Mouse (Mus musculus): ENCODE results near the gene Sytl2.

Sytl2 gene

GRCm38 (mm10) chr7:90370071-90370851, 68.2 kb downstream of the Sytl2 start:
- ATAC-seq (ENCODE audit: low TSS enrichment), result peak; percentile 57; the same call in 1 of the 2 replicates

GRCm38 (mm10) chr7:90372804-90373203, 70.8 kb downstream of the Sytl2 start:
- ATAC-seq (ENCODE audit: low TSS enrichment), result no peak

- no peak for ATAC-seq (ENCODE audit: low TSS enrichment)
Observed at GRCm38 (mm10) chr7:90384411-90384810, 82.4 kb downstream of the Sytl2 start.

DNA sequence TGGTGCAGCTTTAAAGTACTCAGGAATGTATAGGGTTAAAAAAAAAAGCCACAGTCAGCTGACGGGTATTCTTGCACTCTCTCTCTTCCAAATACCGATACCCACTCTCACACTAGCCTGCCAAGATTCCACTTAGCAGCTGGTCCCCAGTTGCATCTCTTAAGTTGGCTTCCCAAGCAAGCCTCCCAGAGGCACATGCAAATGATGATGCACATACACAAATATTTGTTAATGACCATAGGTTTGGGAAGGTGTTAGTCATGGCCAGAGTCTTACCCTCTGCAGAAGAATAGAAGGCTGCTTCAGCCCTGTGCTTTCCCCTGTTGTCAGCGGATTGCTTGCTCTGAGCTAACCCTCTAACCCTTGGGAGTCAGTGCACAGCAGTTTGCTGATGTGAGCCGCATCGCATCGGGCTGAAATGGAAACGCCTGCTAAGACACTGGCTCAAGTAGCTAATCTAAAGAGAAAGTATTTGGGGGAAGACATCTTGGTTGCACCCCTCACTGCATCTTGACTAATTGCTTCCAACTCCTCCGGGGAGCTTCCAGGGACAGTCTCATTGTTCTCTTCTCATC, 84.9 kb downstream of the Sytl2 start:
- peak; percentile 93 for ATAC-seq (ENCODE audit: low TSS enrichment)

DNA sequence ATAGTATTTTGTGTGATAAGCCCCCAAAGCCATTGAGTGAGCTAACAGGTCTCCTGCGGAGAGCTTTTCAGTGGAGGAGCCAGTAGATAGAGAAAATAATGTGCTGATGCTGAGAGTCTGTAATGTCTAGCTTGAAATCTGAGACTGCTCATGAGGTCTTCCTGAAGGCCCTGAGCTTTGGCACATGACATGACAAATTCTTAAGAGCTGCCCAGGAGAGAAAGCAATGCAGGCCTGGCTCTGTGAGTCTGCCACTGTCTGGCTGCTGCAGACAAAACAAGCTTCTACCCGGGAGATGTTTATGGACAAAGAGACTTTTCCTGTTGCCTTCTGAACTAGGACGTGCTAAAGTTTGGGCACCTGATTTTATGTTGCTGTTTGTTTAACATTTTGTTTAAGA, 87.7 kb downstream of the Sytl2 start:
- ATAC-seq (ENCODE audit: low TSS enrichment), result no peak

DNA sequence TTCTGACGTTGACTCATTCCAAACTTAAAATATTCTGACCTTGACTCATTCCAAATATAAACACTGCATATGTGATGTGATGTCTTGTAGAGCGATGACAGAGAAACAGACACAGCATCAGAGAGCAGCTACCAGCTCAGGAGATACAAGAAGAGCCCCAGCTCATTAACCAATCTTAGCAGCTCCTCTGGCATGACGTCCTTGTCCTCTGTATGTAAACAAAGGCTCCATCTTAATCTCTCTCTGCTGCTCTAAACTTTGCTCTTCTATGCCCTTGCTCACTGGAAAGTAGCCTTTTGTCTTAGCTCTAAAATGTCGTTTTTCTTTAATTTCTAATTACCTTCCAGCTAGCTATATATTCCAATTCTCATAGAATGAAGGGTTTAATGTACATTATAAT, 93.0 kb downstream of the Sytl2 start:
- ATAC-seq (ENCODE audit: low TSS enrichment), result no peak

GRCm38 (mm10) chr7:90395928-90396327, 93.9 kb downstream of the Sytl2 start:
- ATAC-seq (ENCODE audit: low TSS enrichment), result peak; percentile 38; the same call in 1 of the 2 replicates

DNA sequence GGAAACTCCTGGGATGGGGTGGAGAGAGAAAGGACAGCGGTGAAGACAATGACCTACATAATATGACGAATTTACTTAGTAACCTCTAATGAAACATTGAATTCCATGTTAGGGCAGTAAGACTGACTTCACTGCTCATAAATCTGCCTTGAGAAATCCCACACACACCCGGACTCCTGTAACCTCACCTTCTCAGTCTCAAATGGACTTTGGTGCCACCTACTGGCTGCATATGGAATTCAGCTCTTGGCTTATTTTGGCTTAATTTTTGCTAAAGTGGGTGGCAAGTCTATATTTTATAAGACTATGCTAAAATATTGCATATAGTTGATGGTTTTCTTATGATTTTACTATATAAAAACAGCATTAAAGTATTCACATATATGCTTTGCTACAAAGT, 107.9 kb downstream of the Sytl2 start:
- ATAC-seq (ENCODE audit: low TSS enrichment), result peak; percentile 59

GRCm38 (mm10) chr7:90426020-90427001, 124.3 kb downstream of the Sytl2 start, which contains the start of gene Ccdc89:
Ccdc89 (plus strand) TSS chr7:90426577.
- peak; percentile 100 for ATAC-seq (ENCODE audit: low TSS enrichment)

- no peak for ATAC-seq (ENCODE audit: low TSS enrichment)
Observed at GRCm38 (mm10) chr7:90427006-90427405, 125.0 kb downstream of the Sytl2 start.

GRCm38 (mm10) chr7:90432221-90432620, 130.2 kb downstream of the Sytl2 start:
- ATAC-seq (ENCODE audit: low TSS enrichment), result no peak

DNA sequence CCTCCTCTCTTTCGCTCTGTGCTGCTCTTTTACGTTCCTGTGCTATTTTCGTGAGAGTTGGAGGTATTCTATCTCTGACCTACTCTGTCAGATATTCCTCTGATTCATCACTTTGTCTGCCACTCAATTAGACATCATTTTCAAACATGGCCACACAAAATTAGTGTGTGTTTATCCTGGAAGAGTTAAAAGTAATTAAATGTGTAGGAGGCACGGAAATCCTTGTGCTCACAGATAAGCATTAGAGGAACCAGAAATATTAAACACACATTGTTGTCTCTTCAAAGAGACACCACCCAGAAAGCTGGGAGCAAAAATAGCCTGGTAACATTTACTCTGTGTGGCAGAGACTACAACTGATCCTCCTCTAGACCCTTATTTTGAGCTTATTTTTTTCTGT, 138.0 kb downstream of the Sytl2 start:
- ATAC-seq (ENCODE audit: low TSS enrichment), result no peak

DNA sequence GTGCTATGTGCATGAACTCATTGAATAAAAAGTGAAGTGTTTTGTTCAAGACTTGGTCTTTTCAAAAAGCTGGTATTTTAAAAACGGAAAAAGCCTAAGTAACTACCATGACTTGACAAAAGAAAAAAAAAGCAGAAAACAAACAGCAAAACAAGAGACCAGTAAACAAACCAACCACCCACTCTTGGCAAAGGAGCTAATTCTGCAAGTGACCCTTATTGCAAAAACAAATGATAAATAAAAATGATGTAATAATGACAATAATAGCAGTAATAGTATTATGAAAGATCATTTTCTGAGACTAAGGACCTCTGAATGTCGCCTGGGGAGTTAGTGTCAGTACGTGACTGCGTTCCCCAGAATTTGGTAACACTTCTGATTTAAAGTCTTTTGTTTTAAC, 140.0 kb downstream of the Sytl2 start:
- ATAC-seq (ENCODE audit: low TSS enrichment), result 0 out of 2 replicates have a peak, but pooled peaks have one; percentile 1

GRCm38 (mm10) chr7:90442518-90443080, 140.5 kb downstream of the Sytl2 start, which contains the start of gene Crebzf:
Crebzf (plus strand) TSS chr7:90442729.
- peak; percentile 92 for ATAC-seq (ENCODE audit: low TSS enrichment)

GRCm38 (mm10) chr7:90443101-90444091, 141.3 kb downstream of the Sytl2 start:
- peak; percentile 65 for ATAC-seq (ENCODE audit: low TSS enrichment)

DNA sequence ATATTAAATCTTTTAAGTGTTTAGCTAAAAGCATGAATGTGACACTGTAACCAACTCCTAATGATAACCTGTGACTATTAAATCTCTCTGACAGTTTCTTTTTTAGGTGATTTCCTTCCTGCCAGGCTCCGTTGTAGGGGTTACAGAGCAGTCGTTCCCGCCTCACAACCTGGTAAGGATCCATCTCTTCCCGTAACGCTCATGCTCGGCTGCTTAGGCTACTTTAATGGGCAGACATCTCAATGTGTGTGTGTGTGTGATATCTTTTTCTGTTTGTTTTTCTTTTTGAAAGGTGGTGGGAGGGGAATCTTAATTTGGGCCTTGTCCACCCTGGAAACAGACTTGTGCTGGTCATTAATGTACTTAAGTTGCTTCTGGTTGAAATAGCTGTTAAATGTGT, 142.2 kb downstream of the Sytl2 start:
- ATAC-seq (ENCODE audit: low TSS enrichment), result no peak

- ATAC-seq (ENCODE audit: low TSS enrichment), result no peak
Observed at GRCm38 (mm10) chr7:90456149-90456844, 154.2 kb downstream of the Sytl2 start.

- ATAC-seq (ENCODE audit: low TSS enrichment), result peak; percentile 89
Observed at GRCm38 (mm10) chr7:90456845-90457468, 154.9 kb downstream of the Sytl2 start, which contains the start of gene Tmem126a. Tmem126a (minus strand) TSS chr7:90457229.

DNA sequence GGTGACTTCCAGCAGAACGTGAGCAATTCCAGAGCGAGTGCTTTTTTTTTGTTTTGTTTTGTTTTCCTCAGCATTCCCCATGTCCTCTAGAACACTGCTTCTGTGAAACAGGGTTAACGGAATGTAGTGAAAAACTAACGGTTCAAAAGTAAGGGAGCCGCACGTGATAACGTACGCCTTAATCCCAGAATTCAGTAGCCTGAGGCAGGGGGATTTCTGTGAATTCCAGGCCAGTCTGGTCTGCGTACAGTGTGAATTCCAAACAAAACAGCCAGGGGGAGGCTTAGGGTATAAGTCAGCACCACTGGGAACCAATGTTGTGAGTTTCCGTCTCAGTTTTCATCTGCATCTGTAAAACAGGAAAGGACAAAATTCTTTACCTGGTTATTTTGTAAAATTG, 155.5 kb downstream of the Sytl2 start:
- peak; percentile 15; the same call in 1 of the 2 replicates for ATAC-seq (ENCODE audit: low TSS enrichment)

Measured in frontal cortex, adult (tissue).